Mouse (Mus musculus) lung, adult 2 months (tissue): Measurements from ENCODE around the gene Hcst. TPM values are rescaled to one million over a fixed set of nuclear protein-coding genes. Genes with fewer than 3 reads are reported as not detected.

Source experiments
- DNase-seq: peaks from one replicate; pipeline ENCODE4 v3.0.0; 2022
- H3K4me1 ChIP-seq: fragments of 200-500 bp; 2 replicates; pipeline ENCODE4 v1.6.1; 2011; ENCODE audit warnings: low read length; ENCODE audit not compliant: control insufficient read depth, insufficient read depth
- H3K4me3 ChIP-seq: fragments of 200-500 bp; replicated peaks from 2 replicates; pipeline ENCODE3; 2011; ENCODE audit warnings: low read depth, mild to moderate bottlenecking, control low read depth, low read length; ENCODE audit errors: extremely low read depth
- CTCF ChIP-seq: fragments of 200-500 bp; IDR thresholded peaks from 2 replicates; pipeline ENCODE4 v1.5.1; 2011; ENCODE audit warnings: mild to moderate bottlenecking, low read length, control low read depth; ENCODE audit not compliant: insufficient read depth
- POLR2A ChIP-seq: fragments of 200-500 bp; IDR thresholded peaks from 2 replicates; pipeline ENCODE4 v1.6.1; 2011; ENCODE audit warnings: low read depth, mild to moderate bottlenecking, control low read depth, low read length, borderline replicate concordance; ENCODE audit errors: extremely low read depth
- WGBS: fragments of 180-500 bp; shearing (Covaris S2); methylation state at CpG from one replicate; pipeline ENCODE4 v1.1.7; 2018; 5-methylcytosine and 5-hydroxymethylcytosine counted together
- polyA plus RNA-seq: library from polyadenylated mRNA; depleted of rRNA; stranded (reverse); fragments of >200 nt; gene quantifications from 2 replicates; pipeline ENCODE4 v1.2.3, GENCODE M21; 2012

Gene Hcst
- polyA plus RNA-seq, 1 experiment: 33.9 TPM

DNA sequence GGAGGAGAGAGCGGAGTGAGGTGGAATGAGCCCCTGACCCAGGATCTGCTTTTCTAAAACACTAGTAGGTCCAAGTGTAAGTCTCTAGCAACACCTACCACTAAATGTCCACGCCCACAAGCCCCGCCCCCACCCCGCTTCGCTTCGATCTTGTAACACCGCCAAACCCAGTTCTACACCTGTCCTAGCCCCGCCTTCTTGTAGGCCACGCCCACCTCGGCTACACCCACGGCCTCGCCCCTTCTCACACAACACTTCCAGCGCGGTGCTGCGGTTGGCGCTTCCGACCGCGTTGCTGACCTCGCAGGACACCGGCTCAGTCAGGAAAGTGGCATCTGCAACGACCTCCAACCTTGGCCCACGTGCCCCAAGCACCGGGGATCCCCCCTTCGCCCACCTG is 34.1 kb upstream of the Hcst start:
- 2% methylated on average over 25 of the region's 25 CpGs for WGBS
- Histone ChIP-seq H3K4me1 (no peaks in the 10 kb centered on the region), H3K4me3 (no peak overlapping the region)
- TF ChIP-seq CTCF (no peak), POLR2A (no peak)
- DNase-seq: peak; percentile 15

DNA sequence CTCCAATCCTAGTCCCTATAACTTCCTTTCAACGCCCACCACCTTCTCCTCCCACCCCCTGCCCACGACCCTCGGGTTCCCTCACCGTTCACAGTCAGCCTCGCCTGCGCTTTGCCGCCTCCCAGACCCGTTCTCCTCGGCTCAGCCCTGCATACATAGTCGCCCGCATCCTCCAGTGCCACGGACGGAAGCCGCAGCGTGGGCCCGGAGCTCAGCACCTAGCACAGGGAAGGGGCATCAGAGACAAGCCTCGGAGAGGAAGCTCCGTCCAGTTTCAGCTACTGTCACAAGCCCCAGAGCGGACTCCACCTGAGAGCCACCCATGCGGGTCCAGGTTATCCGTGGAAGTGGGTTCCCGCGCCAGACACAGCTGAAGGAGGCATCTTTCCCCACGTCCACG is 33.7 kb upstream of the Hcst start:
- 17% methylated on average over 25 of the region's 25 CpGs for WGBS
- no peak for DNase-seq
- no peak overlapping the region for H3K4me3 ChIP-seq
- H3K4me1 ChIP-seq: no peaks in the 10 kb centered on the region
- TF ChIP-seq POLR2A (no peak), CTCF (no peak)

DNA sequence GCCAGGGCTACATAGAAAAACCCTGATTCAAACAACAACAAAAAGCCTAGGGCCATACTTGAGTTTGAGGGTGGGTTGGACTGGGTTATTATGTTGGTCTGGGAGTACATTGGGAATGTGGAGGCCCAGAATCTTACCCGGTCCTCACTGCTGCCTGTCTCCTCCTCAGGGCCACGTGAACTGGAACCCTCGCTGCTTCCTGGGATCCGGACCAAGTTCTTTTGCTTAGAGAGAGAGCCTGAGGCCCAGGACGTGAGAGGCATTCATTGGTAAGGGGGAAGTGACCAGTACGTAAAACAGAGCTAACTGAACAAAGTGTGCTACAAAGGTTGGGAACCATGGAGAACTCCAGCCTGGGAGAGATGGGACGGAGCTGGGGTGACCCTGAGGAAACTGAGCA is 30.6 kb upstream of the Hcst start:
- 70% methylated on average over 7 of the region's 7 CpGs for WGBS
- no peak for TF ChIP-seq CTCF
- TF ChIP-seq POLR2A: no peak
- Histone ChIP-seq H3K4me3 (no peak overlapping the region), H3K4me1 (no peaks in the 10 kb centered on the region)
- DNase-seq: no peak

DNA sequence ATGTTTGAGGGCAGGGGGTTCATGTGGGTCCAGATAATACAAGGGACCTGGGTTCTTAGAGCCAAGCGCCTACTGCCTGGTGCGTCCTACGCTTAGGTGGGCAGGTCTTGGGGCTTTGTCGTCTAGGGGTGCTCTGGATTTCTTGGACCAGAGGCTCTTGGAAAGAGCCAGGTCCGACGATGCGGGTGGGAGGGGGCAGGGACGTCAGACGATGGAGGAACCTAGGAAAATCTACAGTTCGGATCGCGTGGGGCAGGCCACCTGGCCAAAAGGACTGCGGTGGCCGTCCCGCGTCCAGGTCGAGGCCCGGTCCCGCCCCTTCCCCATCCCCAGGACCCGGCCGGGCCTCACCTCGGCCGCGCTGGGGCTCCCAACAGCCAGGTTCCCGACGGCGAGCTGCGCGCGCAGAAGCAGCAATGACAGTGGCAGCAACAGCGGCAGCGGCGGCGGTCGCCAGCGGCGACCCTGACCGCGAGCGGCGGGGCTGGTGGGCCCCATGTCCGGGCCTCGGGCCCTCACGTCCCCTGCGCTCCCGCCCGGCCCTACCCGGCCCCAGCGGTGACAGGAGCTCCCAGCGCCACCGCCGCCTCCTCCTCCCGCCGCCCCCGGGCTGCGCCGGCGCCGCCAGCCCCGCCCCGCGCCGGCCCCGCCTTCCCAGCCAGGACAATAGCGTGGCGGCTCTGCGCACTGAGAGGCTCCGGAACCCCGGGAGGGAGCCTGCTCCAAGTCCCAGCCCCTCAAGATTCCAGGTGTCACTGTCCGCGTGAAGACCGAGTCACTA is 25.5 kb upstream of the Hcst start, which contains the start of gene Aplp1:
TSS of gene Aplp1 (minus strand) at position 565 of the 781 bp plus-strand sequence.
- TF ChIP-seq POLR2A (no peak), CTCF (no peak)
- Histone ChIP-seq H3K4me3 (peak within 1 kb of the TSS; percentile 44), H3K4me1 (peaks cover 3% of the 10 kb centered on the region; the same call in 1 of the 2 replicates)
- DNase-seq: peak; percentile 49
- 1% methylated on average over 71 of the region's 72 CpGs for whole genome bisulfite sequencing

DNA sequence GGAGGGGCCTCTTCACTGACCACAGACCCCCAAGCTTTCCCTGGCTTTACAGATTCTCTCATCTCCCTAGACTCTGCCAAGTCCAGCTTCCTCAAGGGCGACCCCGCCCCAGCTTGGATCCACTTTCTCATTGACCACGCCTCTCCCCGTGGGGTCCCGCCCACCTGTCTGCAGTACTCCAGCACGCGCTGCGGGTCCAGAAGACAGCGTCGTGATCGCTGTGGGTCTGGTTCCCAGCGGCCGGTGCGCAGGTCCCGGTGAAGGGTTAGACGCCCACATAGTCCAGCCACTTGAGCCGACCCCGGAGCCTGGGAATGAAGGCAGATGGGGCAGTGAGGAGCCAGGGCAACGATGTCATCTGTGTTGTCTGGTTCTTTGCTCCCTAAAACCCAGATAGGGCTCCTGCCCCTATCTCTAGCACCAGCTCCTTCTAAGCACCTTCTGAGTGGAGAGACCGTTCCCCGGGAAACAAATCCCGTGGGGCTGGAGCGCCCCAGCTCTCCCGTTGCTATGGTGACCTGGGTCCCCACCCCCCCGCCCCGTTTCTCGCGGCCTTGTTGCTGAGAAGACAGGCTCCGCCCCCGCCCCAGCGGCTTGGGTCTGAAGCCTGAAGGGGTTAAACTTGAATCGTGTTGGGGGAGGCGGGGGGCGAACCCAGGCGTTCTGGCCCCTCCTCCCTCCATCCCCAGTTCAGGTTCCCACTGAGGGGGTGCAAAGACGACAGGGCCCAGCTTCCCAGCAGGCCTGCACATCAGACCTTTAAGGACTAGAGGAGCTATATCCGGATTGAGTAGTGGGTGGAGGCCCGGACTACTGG is 24.7 kb upstream of the Hcst start:
- 1% methylated on average over 38 of the region's 38 CpGs for WGBS
- Histone ChIP-seq H3K4me1 (peaks cover 3% of the 10 kb centered on the region; the same call in 1 of the 2 replicates), H3K4me3 (no peak overlapping the region)
- DNase-seq: no peak
- TF ChIP-seq CTCF: no peak
- no peak for TF ChIP-seq POLR2A

DNA sequence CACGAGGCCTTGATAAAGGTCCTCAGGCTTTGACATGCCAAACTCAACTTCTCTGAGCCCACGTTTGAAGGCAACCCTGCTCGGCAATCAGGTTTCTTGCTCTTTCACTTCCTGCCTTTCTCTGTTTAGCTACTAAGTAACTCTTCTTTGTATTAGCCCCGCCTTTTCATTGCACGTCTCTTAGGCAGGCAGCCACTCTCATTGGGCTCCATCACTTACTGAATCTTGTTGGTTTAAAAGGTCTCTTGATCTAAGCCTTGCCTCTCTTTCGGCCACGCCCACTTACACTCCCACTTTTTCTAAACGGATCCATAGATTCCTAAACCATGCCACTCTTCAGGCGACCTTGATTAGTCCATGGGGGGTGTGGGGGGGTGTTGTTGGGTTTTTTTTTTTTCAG is 24.0 kb upstream of the Hcst start:
- H3K4me3 ChIP-seq: no peak overlapping the region

DNA sequence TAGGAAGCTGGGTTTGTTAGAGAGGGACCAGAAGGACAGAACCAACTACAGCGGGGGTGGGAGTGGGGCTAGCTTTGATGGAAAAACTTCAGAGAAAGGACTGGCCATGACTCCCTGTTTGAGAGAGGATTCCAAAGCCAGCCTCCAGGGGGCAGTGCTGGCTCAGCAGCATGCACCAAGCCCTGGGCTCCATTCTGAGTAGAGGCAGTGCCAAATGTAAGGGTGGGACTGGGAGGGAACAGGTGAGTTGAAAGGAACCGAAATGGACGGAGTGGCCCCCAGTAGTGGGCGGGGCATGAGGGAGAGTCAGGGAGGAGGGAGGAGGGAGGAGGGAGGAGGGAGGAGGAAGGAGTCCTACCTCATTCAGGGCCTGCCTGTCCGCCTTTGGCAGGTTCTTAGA is 21.0 kb upstream of the Hcst start:
- TF ChIP-seq CTCF: peak; percentile 81
- TF ChIP-seq POLR2A: no peak
- 25% methylated on average over 4 of the region's 5 CpGs for WGBS
- no peak overlapping the region for H3K4me3 ChIP-seq
- DNase-seq: peak; percentile 37
- peaks cover 3% of the 10 kb centered on the region; the same call in 1 of the 2 replicates for H3K4me1 ChIP-seq

More for the DNA sequence above, 24.0 kb upstream of the Hcst start:
- no peak for DNase-seq
- peaks cover 3% of the 10 kb centered on the region; the same call in 1 of the 2 replicates for H3K4me1 ChIP-seq
- 29% methylated on average over 9 of the region's 9 CpGs for WGBS
- TF ChIP-seq CTCF: no peak
- TF ChIP-seq POLR2A: no peak

DNA sequence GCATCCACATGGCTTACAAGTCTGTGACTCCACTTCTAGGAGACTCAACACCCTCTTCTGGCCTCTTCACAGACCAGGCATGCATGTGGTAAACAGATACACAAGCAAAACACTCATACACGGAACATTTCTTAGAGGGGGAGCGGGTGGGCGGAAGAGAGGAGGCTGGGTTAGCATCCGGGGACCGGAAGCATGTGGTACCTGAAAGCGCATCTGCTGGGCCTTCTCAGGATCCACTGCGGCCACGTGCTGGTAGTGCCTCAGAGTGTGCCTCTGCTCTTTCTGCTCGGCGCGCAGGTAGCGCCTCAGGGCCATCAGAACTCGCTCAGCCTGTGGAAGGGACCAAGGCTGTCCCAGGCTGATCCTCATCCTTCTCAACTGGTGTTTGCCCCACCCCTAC is 20.1 kb upstream of the Hcst start:
- WGBS: 79% methylated on average over 13 of the region's 13 CpGs
- no peak overlapping the region for H3K4me3 ChIP-seq
- no peak for TF ChIP-seq POLR2A
- no peak for TF ChIP-seq CTCF
- no peak for DNase-seq
- H3K4me1 ChIP-seq: peaks cover under 1% of the 10 kb centered on the region; the same call in 1 of the 2 replicates

DNA sequence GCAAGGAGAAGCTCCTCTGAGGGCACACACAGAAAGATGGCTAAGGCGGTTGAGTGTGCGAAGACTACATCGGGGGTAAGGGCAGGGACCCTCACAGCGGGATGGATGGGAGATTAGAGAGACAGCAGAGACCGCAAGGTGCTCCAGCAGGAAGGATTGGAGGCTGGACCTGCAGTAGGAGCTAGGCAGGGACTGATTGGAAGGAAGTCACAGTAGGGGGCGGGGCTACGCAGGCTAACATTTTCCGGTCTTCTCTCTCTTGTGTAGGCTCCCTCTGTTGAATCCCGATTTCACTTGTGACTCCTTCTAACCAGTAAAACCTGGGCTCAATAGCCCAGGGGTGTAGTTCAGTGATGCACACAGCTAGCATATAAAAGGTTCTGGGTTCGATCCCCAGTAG is 17.2 kb upstream of the Hcst start:
- Histone ChIP-seq H3K4me1 (no peaks in the 10 kb centered on the region), H3K4me3 (no peak overlapping the region)
- DNase-seq: no peak
- WGBS: 18% methylated on average over 10 of the region's 10 CpGs
- no peak for TF ChIP-seq CTCF
- TF ChIP-seq POLR2A: no peak

DNA sequence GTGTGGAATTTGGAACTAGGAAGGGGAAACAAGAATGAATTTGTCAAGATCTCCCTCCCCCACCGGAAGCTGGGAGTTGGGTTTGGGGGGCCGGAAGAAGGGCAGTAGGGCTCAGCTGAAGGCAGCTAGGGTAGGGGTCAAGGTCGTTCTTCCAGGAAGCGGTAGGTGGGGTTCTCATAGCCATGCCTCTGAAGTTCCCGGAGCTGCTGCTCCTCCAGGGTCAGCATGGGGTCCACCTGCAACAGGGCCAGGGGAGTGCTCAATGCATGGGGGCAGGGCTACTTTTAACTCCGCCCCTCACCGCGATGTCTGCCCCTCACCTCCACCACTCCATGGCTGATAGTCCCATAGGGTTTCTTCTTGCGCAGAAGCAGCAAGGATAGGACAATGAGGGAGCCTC is 15.5 kb upstream of the Hcst start:
- WGBS: 30% methylated on average over 9 of the region's 9 CpGs
- no peak for DNase-seq
- H3K4me3 ChIP-seq: no peak overlapping the region
- H3K4me1 ChIP-seq: no peaks in the 10 kb centered on the region
- TF ChIP-seq CTCF (no peak), POLR2A (no peak)
